Mouse (Mus musculus) liver, adult 2 months (tissue): ENCODE measurements at regions not wholly inside any gene's neighbourhood (a gene's known extent, or its start where the extent isn't known, plus 50 kb on each side); places are given as distances from the start of the nearest gene placed in this dataset.

ENCODE experiments used
- CTCF ChIP-seq: fragments of 200-500 bp; IDR thresholded peaks from 2 replicates; pipeline ENCODE4 v1.5.1; 2011; ENCODE audit warnings: low read depth, low read length, control low read depth
- POLR2A ChIP-seq: fragments of 200-500 bp; IDR thresholded peaks from 2 replicates; pipeline ENCODE4 v1.6.1; 2011; ENCODE audit warnings: low read length, control low read depth; ENCODE audit not compliant: insufficient read depth; ENCODE audit errors: extremely low read depth

DNA sequence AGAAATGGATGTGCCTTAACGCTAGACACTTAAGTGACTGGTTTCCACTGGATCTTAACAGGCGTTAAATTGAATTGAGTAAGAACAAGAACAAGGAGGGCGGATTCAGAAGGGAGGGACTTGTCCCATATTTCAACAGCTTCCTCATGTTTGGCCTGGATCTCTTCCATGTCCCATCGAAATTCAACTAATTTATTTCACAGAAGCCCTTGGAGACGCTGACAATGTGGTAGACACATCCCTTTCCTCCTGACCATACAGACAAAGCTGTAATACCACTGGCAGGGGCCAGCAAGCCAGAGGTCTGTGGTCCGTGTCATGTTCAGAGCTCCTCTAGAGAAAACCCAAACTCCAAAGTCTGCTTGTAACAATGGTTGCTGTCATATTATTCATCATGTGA is 147.2 kb downstream of the Dact1 start:
- TF ChIP-seq CTCF (no peak), POLR2A (no peak)
